Comparison of ENCODE assay signal across 19 mouse cellular contexts in genomic region chr12:76304199-76304598, GRCm38 (mm10). TPM values are rescaled to one million over a fixed set of nuclear protein-coding genes. Genes with fewer than 3 reads are reported as not detected.
DNase-seq lines count a peak whose midpoint lies in the region; ATAC-seq and TF ChIP-seq lines count a peak whose summit lies in the region.
"Had no signal": no experiment of that assay in that cellular context is flagged by ENCODE, and none has a peak within 500 bp of the region (broad histone marks: within the 10 kb centered on the region; RNA-seq: fewer than 3 reads in every experiment).

No protein-coding gene starts in this region.

- no peaks in the 10 kb centered on the region for H3K4me1 ChIP-seq in kidney, adult 2 months (ENCODE audit: control insufficient read depth, insufficient read depth, low read length)
- peaks cover 28% of the 10 kb centered on the region for H3K4me1 ChIP-seq in kidney, embryonic 15.5 days
- no peaks in the 10 kb centered on the region for H3K4me1 ChIP-seq in midbrain, postnatal 0 days (ENCODE audit: insufficient read depth, low read length)
- H3K4me1 ChIP-seq in midbrain, embryonic 11.5 days (ENCODE audit: control insufficient read depth, insufficient read depth, low read length) = no peaks in the 10 kb centered on the region
- peaks cover 9% of the 10 kb centered on the region for H3K4me1 ChIP-seq in limb, embryonic 14.5 days (ENCODE audit: control insufficient read depth, insufficient read depth, low read length)
- no peaks in the 10 kb centered on the region for H3K4me1 ChIP-seq in thymus, adult 2 months (replicated peaks; ENCODE audit: control insufficient read depth, insufficient read depth, low read length)

- no peak overlapping the region for H3K9ac ChIP-seq in kidney, embryonic 15.5 days
- no peak overlapping the region for H3K9ac ChIP-seq in midbrain, postnatal 0 days (replicated peaks; ENCODE audit: low read length, poor library complexity, severe bottlenecking)
- H3K9ac ChIP-seq in midbrain, embryonic 11.5 days (ENCODE audit: low read length) = no peak overlapping the region
- no peak overlapping the region for H3K9ac ChIP-seq in limb, embryonic 14.5 days (ENCODE audit: low read depth, low read length, severe bottlenecking)

- no peak overlapping the region for H3K27ac ChIP-seq in kidney, adult 2 months (ENCODE audit: insufficient read depth, low read depth, low read length)
- H3K27ac ChIP-seq in kidney, embryonic 15.5 days = no peak overlapping the region
- no peak overlapping the region for H3K27ac ChIP-seq in midbrain, postnatal 0 days (ENCODE audit: low read depth, low read length)
- H3K27ac ChIP-seq in midbrain, embryonic 11.5 days (ENCODE audit: low read depth, low read length) = no peak overlapping the region
- peak overlapping the region; percentile 44; the same call in 1 of the 2 replicates for H3K27ac ChIP-seq in limb, embryonic 14.5 days (replicated peaks; ENCODE audit: low read depth, low read length)
- no peak overlapping the region for H3K27ac ChIP-seq in thymus, adult 2 months (ENCODE audit: control insufficient read depth, insufficient read depth, low read length)
- H3K27ac ChIP-seq: macrophage had no signal

- ATAC-seq in kidney, embryonic 15.5 days (replicated peaks; ENCODE audit: low FRiP score) = no peak
- no peak for ATAC-seq in midbrain, postnatal 0 days (ENCODE audit: low FRiP score)
- ATAC-seq in midbrain, embryonic 11.5 days (ENCODE audit: low FRiP score) = no peak
- ATAC-seq in limb, embryonic 14.5 days (ENCODE audit: low FRiP score, low read depth) = no peak

- no peaks in the 10 kb centered on the region for H3K27me3 ChIP-seq in kidney, adult 2 months (replicated peaks; ENCODE audit: control insufficient read depth, insufficient read depth, low read length)
- no peaks in the 10 kb centered on the region for H3K27me3 ChIP-seq in kidney, embryonic 15.5 days
- no peaks in the 10 kb centered on the region for H3K27me3 ChIP-seq in midbrain, postnatal 0 days (ENCODE audit: insufficient read depth, low read length)
- H3K27me3 ChIP-seq in midbrain, embryonic 11.5 days (ENCODE audit: control insufficient read depth, insufficient read depth, low read length) = no peaks in the 10 kb centered on the region
- H3K27me3 ChIP-seq in limb, embryonic 14.5 days (ENCODE audit: control insufficient read depth, insufficient read depth, low read length) = no peaks in the 10 kb centered on the region
- no peaks in the 10 kb centered on the region for H3K27me3 ChIP-seq in thymus, adult 2 months (ENCODE audit: control insufficient read depth, insufficient read depth, low read length)
- H3K27me3 ChIP-seq: CH12.LX had no signal

- H3K9me3 ChIP-seq in kidney, embryonic 15.5 days (replicated peaks) = no peaks in the 10 kb centered on the region
- H3K9me3 ChIP-seq in midbrain, postnatal 0 days (ENCODE audit: low read length) = no peaks in the 10 kb centered on the region
- H3K9me3 ChIP-seq in midbrain, embryonic 11.5 days (ENCODE audit: control insufficient read depth, low read length) = no peaks in the 10 kb centered on the region
- no peaks in the 10 kb centered on the region for H3K9me3 ChIP-seq in limb, embryonic 14.5 days (ENCODE audit: control insufficient read depth, low read length)

- no peak overlapping the region for H3K4me2 ChIP-seq in kidney, embryonic 15.5 days
- no peak overlapping the region for H3K4me2 ChIP-seq in midbrain, postnatal 0 days (ENCODE audit: low read depth, low read length, poor library complexity, severe bottlenecking)
- no peak overlapping the region for H3K4me2 ChIP-seq in midbrain, embryonic 11.5 days
- no peak overlapping the region for H3K4me2 ChIP-seq in limb, embryonic 14.5 days (replicated peaks; ENCODE audit: low read depth, low read length, severe bottlenecking)
- H3K4me2 ChIP-seq: liver, embryonic 11.5 days had no signal

- H3K36me3 ChIP-seq in kidney, adult 2 months (ENCODE audit: control insufficient read depth, insufficient read depth, low read length) = 0 out of 2 replicates have a peak, but pooled peaks cover 4% of the 10 kb centered on the region
- H3K36me3 ChIP-seq in kidney, embryonic 15.5 days = peaks cover 62% of the 10 kb centered on the region
- peaks cover 23% of the 10 kb centered on the region for H3K36me3 ChIP-seq in midbrain, postnatal 0 days (ENCODE audit: insufficient read depth, low read length)
- peaks cover 2% of the 10 kb centered on the region; the same call in 1 of the 2 replicates for H3K36me3 ChIP-seq in midbrain, embryonic 11.5 days (ENCODE audit: control insufficient read depth, insufficient read depth, low read length)
- peaks cover 51% of the 10 kb centered on the region for H3K36me3 ChIP-seq in limb, embryonic 14.5 days (ENCODE audit: control insufficient read depth, insufficient read depth, low read length)
- peaks cover 6% of the 10 kb centered on the region for H3K36me3 ChIP-seq in thymus, adult 2 months (ENCODE audit: control insufficient read depth, insufficient read depth, low read length)

- TF ChIP-seq CTCF in kidney, adult 2 months (conservative IDR thresholded peaks at IDR 0.05; ENCODE audit: insufficient read depth, insufficient read length, low read depth, low read length) = no peak
- TF ChIP-seq CTCF in midbrain, postnatal 0 days (IDR thresholded peaks at IDR 0.05) = no peak
- no peak for TF ChIP-seq CTCF in thymus, adult 2 months (IDR thresholded peaks at IDR 0.05; ENCODE audit: borderline replicate concordance, control insufficient read depth, extremely low read depth, insufficient read depth, low read length, poor library complexity)

- 59% methylated on average over 4 of the region's 4 CpGs for WGBS in kidney, adult 2 months
- WGBS in kidney, embryonic 15.5 days = 60% methylated on average over 4 of the region's 4 CpGs
- WGBS in midbrain, postnatal 0 days = 53% methylated on average over 4 of the region's 4 CpGs
- 84% methylated on average over 4 of the region's 4 CpGs for WGBS in midbrain, embryonic 11.5 days
- 68% methylated on average over 4 of the region's 4 CpGs for WGBS in limb, embryonic 14.5 days
- 90% methylated on average over 4 of the region's 4 CpGs for WGBS in thymus, adult 2 months

- DNase-seq in kidney, adult 2 months = peak; percentile 30
- DNase-seq in midbrain, postnatal 0 days (ENCODE audit: low spot score) = peak; percentile 57
- no peak for DNase-seq in midbrain, embryonic 11.5 days (ENCODE audit: low spot score, missing footprints)
- DNase-seq in cerebellum, adult 9-11 months = peak; percentile 55
- peak; percentile 37 for DNase-seq in limb, embryonic 14.5 days (ENCODE audit: low spot score)
- DNase-seq in embryo, embryonic 10 days (ENCODE audit: low spot score) = no peak
- DNase-seq in thymus, adult 2 months = no peak
- DNase-seq: adrenal gland, postnatal 36 days; embryo, embryonic 11 days; heart, adult 18-20 months; heart, postnatal 4 days; retina, postnatal 1 day; thymus, postnatal 4 days had no signal

- no peak overlapping the region for H3K4me3 ChIP-seq in kidney, adult 2 months (ENCODE audit: insufficient read depth, low read depth, low read length)
- no peak overlapping the region for H3K4me3 ChIP-seq in kidney, embryonic 15.5 days (replicated peaks)
- H3K4me3 ChIP-seq in midbrain, postnatal 0 days (ENCODE audit: low read depth, low read length) = no peak overlapping the region
- H3K4me3 ChIP-seq in midbrain, embryonic 11.5 days (ENCODE audit: low read depth, low read length) = no peak overlapping the region
- H3K4me3 ChIP-seq in limb, embryonic 14.5 days (replicated peaks; ENCODE audit: low read length) = no peak overlapping the region
- H3K4me3 ChIP-seq in thymus, adult 2 months (ENCODE audit: control insufficient read depth, insufficient read depth, low read length) = no peak overlapping the region

- TF ChIP-seq POLR2A in kidney, adult 2 months (IDR thresholded peaks at IDR 0.05; ENCODE audit: low read depth, low read length) = no peak
- no peak for TF ChIP-seq POLR2A in limb, embryonic 14.5 days (IDR thresholded peaks at IDR 0.05; ENCODE audit: borderline replicate concordance, extremely low read depth, insufficient read depth, insufficient read length)
- TF ChIP-seq POLR2A in thymus, adult 2 months (IDR thresholded peaks at IDR 0.05; ENCODE audit: control insufficient read depth, extremely low read depth, insufficient read depth, low read length, poor library complexity) = no peak

RNA-seq across cellular contexts. Expression of gene Akap5, which starts 20.5 kb away (rescaled TPM):
- polyA plus RNA-seq in kidney, adult 2 months (2012; rRNA removed) = 0.19 and 0.27 TPM in 2 replicates
- polyA plus RNA-seq in kidney, embryonic 15.5 days (2015; fragmentation: Nextera tagmentation; extraction: Ambion mirVana) = 1.3 and 1.6 TPM in 2 replicates
- total RNA-seq in midbrain, postnatal 0 days (2014; rRNA removed) = 17.2 and 18.0 TPM in 2 replicates
- 9.4 and 10.7 TPM in 2 replicates for polyA plus RNA-seq in midbrain, postnatal 0 days (2015; fragmentation: Nextera tagmentation; extraction: Ambion mirVana)
- 4.1 TPM in 2 replicates for polyA plus RNA-seq in midbrain, embryonic 11.5 days (2014; fragmentation: Nextera tagmentation; extraction: Ambion mirVana)
- polyA plus RNA-seq in limb, embryonic 14.5 days (2012; rRNA removed) = 1.1 and 1.6 TPM in 2 replicates
- 1.0 and 1.5 TPM in 2 replicates for polyA plus RNA-seq in limb, embryonic 14.5 days (2014; fragmentation: Nextera tagmentation; extraction: Ambion mirVana)
- 0.08 and 0.16 TPM in 2 replicates for polyA plus RNA-seq in thymus, adult 2 months (2012; rRNA removed)

RNA-seq across cellular contexts. Expression of gene Mthfd1, which starts 49.1 kb away (rescaled TPM):
- 128 and 132 TPM in 2 replicates for polyA plus RNA-seq in kidney, adult 2 months (2012; rRNA removed)
- polyA plus RNA-seq in kidney, embryonic 15.5 days (2015; fragmentation: Nextera tagmentation; extraction: Ambion mirVana) = 100 and 103 TPM in 2 replicates
- 23.7 and 25.6 TPM in 2 replicates for total RNA-seq in midbrain, postnatal 0 days (2014; rRNA removed)
- polyA plus RNA-seq in midbrain, postnatal 0 days (2015; fragmentation: Nextera tagmentation; extraction: Ambion mirVana) = 25.1 and 26.7 TPM in 2 replicates
- polyA plus RNA-seq in midbrain, embryonic 11.5 days (2014; fragmentation: Nextera tagmentation; extraction: Ambion mirVana) = 62.9 and 63.9 TPM in 2 replicates
- polyA plus RNA-seq in limb, embryonic 14.5 days (2012; rRNA removed) = 37.0 and 49.5 TPM in 2 replicates
- polyA plus RNA-seq in limb, embryonic 14.5 days (2014; fragmentation: Nextera tagmentation; extraction: Ambion mirVana) = 61.8 and 62.7 TPM in 2 replicates
- 20.9 and 28.6 TPM in 2 replicates for polyA plus RNA-seq in thymus, adult 2 months (2012; rRNA removed)

RNA-seq across cellular contexts. Expression of gene Tex21, which starts 57.7 kb away (rescaled TPM):
- polyA plus RNA-seq in kidney, adult 2 months (2012; rRNA removed) = 0.11 TPM in 1 of 2 replicates, not detected in the other
- polyA plus RNA-seq in kidney, embryonic 15.5 days (2015; fragmentation: Nextera tagmentation; extraction: Ambion mirVana) = not detected in 2 replicates
- total RNA-seq in midbrain, postnatal 0 days (2014; rRNA removed) = not detected in 2 replicates
- polyA plus RNA-seq in midbrain, postnatal 0 days (2015; fragmentation: Nextera tagmentation; extraction: Ambion mirVana) = not detected in 2 replicates
- not detected in 2 replicates for polyA plus RNA-seq in midbrain, embryonic 11.5 days (2014; fragmentation: Nextera tagmentation; extraction: Ambion mirVana)
- 0.06 TPM in 1 of 2 replicates, not detected in the other for polyA plus RNA-seq in limb, embryonic 14.5 days (2012; rRNA removed)
- polyA plus RNA-seq in limb, embryonic 14.5 days (2014; fragmentation: Nextera tagmentation; extraction: Ambion mirVana) = 0.12 and 0.19 TPM in 2 replicates
- polyA plus RNA-seq in thymus, adult 2 months (2012; rRNA removed) = not detected in 2 replicates
- total RNA-seq: adrenal gland, postnatal 36 days; heart, adult 18-20 months; heart, postnatal 4 days; layer of hippocampus, adult 8-10 months had no signal
- polyA plus RNA-seq: liver, embryonic 11.5 days; macrophage; stomach, embryonic 14.5 days had no signal

Comparison
In these comparisons a context has a peak if more than half of its experiments do, and no peak if none do; other contexts are left out.
1. DNase-seq: peak in kidney, adult 2 months (single experiment), midbrain, postnatal 0 days (single experiment), cerebellum, adult 9-11 months (single experiment) and limb, embryonic 14.5 days (single experiment); none in midbrain, embryonic 11.5 days (single experiment), embryo, embryonic 10 days (single experiment) and thymus, adult 2 months (single experiment).